Mouse (Mus musculus) kidney, adult 2 months (tissue): ENCODE measurements around the gene Arid4a.

Source experiments
- CTCF ChIP-seq: fragments of 200-500 bp; conservative IDR thresholded peaks from 2 replicates; pipeline ENCODE4 v1.5.1; 2011; ENCODE audit warnings: low read depth, mild to moderate bottlenecking, control low read depth, low read length, moderate library complexity, mixed read lengths; ENCODE audit not compliant: insufficient read depth, insufficient read length
- POLR2A ChIP-seq: fragments of 200-500 bp; IDR thresholded peaks from one replicate; pipeline ENCODE4 v1.6.1; 2011; ENCODE audit warnings: low read depth, low read length, control low read depth

DNA sequence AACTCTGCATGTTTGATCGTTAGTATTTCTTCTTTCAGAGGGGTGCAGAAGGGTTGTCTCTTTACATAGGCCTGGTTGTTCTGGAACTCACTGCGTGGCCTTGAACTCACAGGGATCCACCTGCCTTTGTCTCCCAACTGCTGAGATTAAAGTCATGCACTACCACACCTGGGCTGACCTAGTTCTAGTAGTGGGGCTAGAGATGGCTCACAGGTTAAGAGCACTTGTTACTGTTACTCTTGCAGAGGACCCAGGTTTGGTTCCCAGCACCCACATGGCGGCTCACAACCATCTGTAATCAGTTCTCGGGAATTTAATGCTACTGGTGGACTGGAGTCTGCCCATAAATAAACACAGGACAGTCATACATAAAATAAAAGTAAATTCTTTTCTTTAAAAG is 30.7 kb downstream of the Arid4a start:
- no peak for TF ChIP-seq CTCF
- no peak for TF ChIP-seq POLR2A
